Mouse (Mus musculus): ENCODE measurements at regions not wholly inside any gene's neighbourhood (a gene's known extent, or its start where the extent isn't known, plus 50 kb on each side); places are given as distances from the start of the nearest gene placed in this dataset.
A peak's percentile ranks its signal among the peaks of the same experiment; 100 is the strongest.

DNA sequence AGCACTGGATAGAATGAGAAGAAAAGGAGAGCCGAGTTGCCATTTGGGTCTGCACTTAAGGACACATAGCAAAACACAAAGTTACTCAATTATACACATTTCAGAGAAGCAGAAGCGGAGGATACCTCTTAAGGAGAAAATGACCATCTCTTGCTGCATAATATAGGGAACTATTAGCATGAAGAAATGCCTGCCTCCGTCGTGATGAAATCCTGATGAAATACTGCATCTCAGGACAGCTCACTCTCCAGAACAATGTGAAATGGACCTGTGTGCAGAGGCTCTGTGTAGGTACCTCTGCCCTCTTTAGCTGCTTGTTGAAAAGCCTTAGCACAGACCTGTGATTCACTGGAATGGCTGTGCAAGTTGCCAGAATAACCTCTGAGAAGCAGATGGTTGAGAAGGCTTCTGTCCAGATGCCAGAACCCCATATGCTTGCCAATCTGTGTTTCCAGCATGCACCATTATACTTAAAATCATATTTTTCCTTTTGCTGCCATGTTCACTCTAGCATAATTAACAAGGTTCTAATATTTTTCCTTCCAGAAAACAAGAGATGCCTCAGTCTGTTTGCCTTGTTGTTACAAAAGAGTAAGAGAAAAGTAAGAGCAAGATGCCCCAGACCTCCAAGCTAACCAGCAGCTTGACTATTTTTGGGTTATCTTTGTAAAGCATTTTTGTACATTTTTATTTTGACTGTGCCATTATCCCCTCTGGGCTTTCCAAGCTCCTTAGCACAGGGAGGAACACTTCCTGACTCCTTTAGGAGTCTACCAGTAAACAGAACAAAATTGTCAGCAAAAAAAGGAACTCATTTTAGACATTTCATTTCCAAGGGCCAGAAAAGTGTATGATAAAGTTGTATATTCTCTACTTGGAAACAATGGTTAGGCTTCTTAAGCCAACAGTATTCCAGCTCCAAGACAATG, 259.0 kb downstream of the 1190002N15Rik start:
- TF ChIP-seq E2F4 (IDR thresholded peaks at IDR 0.05; ENCODE audit: insufficient read depth) (no peak), POLR2A (IDR thresholded peaks at IDR 0.05; ENCODE audit: insufficient read length, low read depth) (no peak), TCF12 (IDR thresholded peaks at IDR 0.05; ENCODE audit: insufficient read depth, poor library complexity, severe bottlenecking) (no peak), MAX (IDR thresholded peaks at IDR 0.05; ENCODE audit: low read depth) (no peak), MYOG (IDR thresholded peaks at IDR 0.05; ENCODE audit: control insufficient read depth in 1 of 3, insufficient read depth in 1 of 3, insufficient read length in 2 of 3, low read depth in 2 of 3) (no peak), POLR2AphosphoS2 (IDR thresholded peaks at IDR 0.05; ENCODE audit: insufficient read length, low read depth) (no peak), USF1 (IDR thresholded peaks at IDR 0.05; ENCODE audit: low read depth) (no peak), REST (IDR thresholded peaks at IDR 0.05; ENCODE audit: insufficient read depth, insufficient read length) (no peak), MYOD1 (IDR thresholded peaks at IDR 0.05; ENCODE audit: control insufficient read depth in 1 of 3, insufficient read length in 2 of 3, low read depth in 2 of 3) (no peak), SRF (IDR thresholded peaks at IDR 0.05; ENCODE audit: control insufficient read depth, insufficient read length, low read depth) (no peak), CEBPB (IDR thresholded peaks at IDR 0.05; ENCODE audit: insufficient read depth, poor library complexity, severe bottlenecking) (peak; percentile 54; the same call in 1 of the 2 replicates)
